Mouse (Mus musculus): Measurements from ENCODE around the gene Odf2. TPM values are rescaled to one million over a fixed set of nuclear protein-coding genes. Genes with fewer than 3 reads are reported as not detected.
A peak's percentile ranks its signal among the peaks of the same experiment; 100 is the strongest.

Odf2 gene
- polyA plus RNA-seq, 1 experiment = 37.8 TPM

GRCm38 (mm10) chr2:29849841-29850480 is 39.1 kb upstream of the Odf2 start:
- no peaks in the 10 kb centered on the region for H3K36me3 ChIP-seq (ENCODE audit: control insufficient read depth, insufficient read depth)
- H3K4me2 ChIP-seq (ENCODE audit: low read depth) = peak overlapping the region; percentile 38
- no peaks in the 10 kb centered on the region for H3K79me2 ChIP-seq (ENCODE audit: control insufficient read depth, insufficient read depth)
- H3ac ChIP-seq (ENCODE audit: control insufficient read depth, insufficient read length) = no peak overlapping the region
- TF ChIP-seq SRF (IDR thresholded peaks at IDR 0.05; ENCODE audit: control insufficient read depth, insufficient read length, low read depth) (no peak), MAX (IDR thresholded peaks at IDR 0.05; ENCODE audit: low read depth) (no peak), MYOD1 (IDR thresholded peaks at IDR 0.05; ENCODE audit: control insufficient read depth in 1 of 3, insufficient read length in 2 of 3, low read depth in 2 of 3) (no peak), E2F4 (IDR thresholded peaks at IDR 0.05; ENCODE audit: insufficient read depth) (no peak), MYOG (IDR thresholded peaks at IDR 0.05; ENCODE audit: control insufficient read depth in 1 of 3, insufficient read depth in 1 of 3, insufficient read length in 2 of 3, low read depth in 2 of 3) (no peak)
- H3K27me3 ChIP-seq (ENCODE audit: control insufficient read depth, insufficient read depth, insufficient read length) = no peaks in the 10 kb centered on the region
- H3K4me3 ChIP-seq = no peak overlapping the region

DNA sequence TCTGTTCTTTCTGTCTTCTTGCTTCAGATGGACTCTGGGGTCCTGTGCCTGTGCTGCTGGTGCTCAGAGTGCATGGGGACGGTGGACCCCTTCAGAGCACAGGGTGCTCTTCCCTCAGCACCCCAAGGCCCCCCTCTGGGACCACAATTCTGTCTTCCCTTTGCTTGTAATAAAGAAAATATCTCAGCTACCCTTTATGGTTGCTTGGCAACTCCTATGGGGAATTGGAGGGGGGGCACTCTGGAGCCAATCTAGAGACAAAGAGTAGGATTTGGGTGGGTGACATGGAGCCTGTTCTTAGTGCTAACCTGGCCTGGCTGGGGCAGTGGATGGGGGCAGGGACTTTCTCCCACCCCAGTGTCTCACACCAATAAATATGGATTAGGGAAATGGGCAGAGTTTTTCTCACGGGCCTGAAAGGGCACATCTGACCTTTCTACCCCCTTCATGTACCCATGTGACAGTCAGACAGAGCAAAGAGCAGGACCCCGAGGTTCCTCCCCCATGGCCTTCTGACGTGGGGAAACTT is 36.0 kb upstream of the Odf2 start:
- no peak overlapping the region for H3ac ChIP-seq (ENCODE audit: control insufficient read depth, insufficient read length)
- no peaks in the 10 kb centered on the region for H3K27me3 ChIP-seq (ENCODE audit: control insufficient read depth, insufficient read depth, insufficient read length)
- H3K4me3 ChIP-seq = no peak overlapping the region
- H3K36me3 ChIP-seq (ENCODE audit: control insufficient read depth, insufficient read depth) = no peaks in the 10 kb centered on the region
- TF ChIP-seq POLR2AphosphoS2 (IDR thresholded peaks at IDR 0.05; ENCODE audit: insufficient read length, low read depth) (no peak), TCF12 (IDR thresholded peaks at IDR 0.05; ENCODE audit: insufficient read depth, poor library complexity, severe bottlenecking) (no peak), USF1 (IDR thresholded peaks at IDR 0.05; ENCODE audit: low read depth) (no peak), POLR2A (IDR thresholded peaks at IDR 0.05; ENCODE audit: insufficient read length, low read depth) (no peak)
- no peaks in the 10 kb centered on the region for H3K79me2 ChIP-seq (ENCODE audit: control insufficient read depth, insufficient read depth)
- no peak overlapping the region for H3K4me2 ChIP-seq (ENCODE audit: low read depth)

GRCm38 (mm10) chr2:29853736-29854135 is 35.3 kb upstream of the Odf2 start:
- H3K79me2 ChIP-seq (ENCODE audit: control insufficient read depth, insufficient read depth) = no peaks in the 10 kb centered on the region
- no peaks in the 10 kb centered on the region for H3K27me3 ChIP-seq (ENCODE audit: control insufficient read depth, insufficient read depth, insufficient read length)
- H3K4me3 ChIP-seq = no peak overlapping the region
- no peaks in the 10 kb centered on the region for H3K36me3 ChIP-seq (ENCODE audit: control insufficient read depth, insufficient read depth)
- TF ChIP-seq USF1 (IDR thresholded peaks at IDR 0.05; ENCODE audit: low read depth) (no peak), CEBPB (IDR thresholded peaks at IDR 0.05; ENCODE audit: insufficient read depth, poor library complexity, severe bottlenecking) (no peak), POLR2A (IDR thresholded peaks at IDR 0.05; ENCODE audit: insufficient read length, low read depth) (no peak), MAX (IDR thresholded peaks at IDR 0.05; ENCODE audit: low read depth) (no peak), MYOD1 (IDR thresholded peaks at IDR 0.05; ENCODE audit: control insufficient read depth in 1 of 3, insufficient read length in 2 of 3, low read depth in 2 of 3) (no peak), TCF12 (IDR thresholded peaks at IDR 0.05; ENCODE audit: insufficient read depth, poor library complexity, severe bottlenecking) (no peak), E2F4 (IDR thresholded peaks at IDR 0.05; ENCODE audit: insufficient read depth) (no peak), POLR2AphosphoS2 (IDR thresholded peaks at IDR 0.05; ENCODE audit: insufficient read length, low read depth) (no peak), SRF (IDR thresholded peaks at IDR 0.05; ENCODE audit: control insufficient read depth, insufficient read length, low read depth) (no peak), REST (IDR thresholded peaks at IDR 0.05; ENCODE audit: insufficient read depth, insufficient read length) (no peak), TCF3 (IDR thresholded peaks at IDR 0.05; ENCODE audit: insufficient read length, low read depth) (no peak), MYOG (IDR thresholded peaks at IDR 0.05; ENCODE audit: control insufficient read depth in 1 of 3, insufficient read depth in 1 of 3, insufficient read length in 2 of 3, low read depth in 2 of 3) (no peak)
- H3ac ChIP-seq (ENCODE audit: control insufficient read depth, insufficient read length) = no peak overlapping the region
- H3K4me2 ChIP-seq (ENCODE audit: low read depth) = no peak overlapping the region

GRCm38 (mm10) chr2:29855585-29856210 is 33.3 kb upstream of the Odf2 start:
- no peak overlapping the region for H3K4me3 ChIP-seq
- no peak for TF ChIP-seq SRF (IDR thresholded peaks at IDR 0.05; ENCODE audit: control insufficient read depth, insufficient read length, low read depth)
- no peak for TF ChIP-seq MAX (IDR thresholded peaks at IDR 0.05; ENCODE audit: low read depth)
- no peak for TF ChIP-seq POLR2AphosphoS2 (IDR thresholded peaks at IDR 0.05; ENCODE audit: insufficient read length, low read depth)
- no peak overlapping the region for H3ac ChIP-seq (ENCODE audit: control insufficient read depth, insufficient read length)
- H3K4me2 ChIP-seq (ENCODE audit: low read depth) = no peak overlapping the region
- H3K79me2 ChIP-seq (ENCODE audit: control insufficient read depth, insufficient read depth) = no peaks in the 10 kb centered on the region
- H3K36me3 ChIP-seq (ENCODE audit: control insufficient read depth, insufficient read depth) = no peaks in the 10 kb centered on the region
- H3K27me3 ChIP-seq (ENCODE audit: control insufficient read depth, insufficient read depth, insufficient read length) = no peaks in the 10 kb centered on the region

DNA sequence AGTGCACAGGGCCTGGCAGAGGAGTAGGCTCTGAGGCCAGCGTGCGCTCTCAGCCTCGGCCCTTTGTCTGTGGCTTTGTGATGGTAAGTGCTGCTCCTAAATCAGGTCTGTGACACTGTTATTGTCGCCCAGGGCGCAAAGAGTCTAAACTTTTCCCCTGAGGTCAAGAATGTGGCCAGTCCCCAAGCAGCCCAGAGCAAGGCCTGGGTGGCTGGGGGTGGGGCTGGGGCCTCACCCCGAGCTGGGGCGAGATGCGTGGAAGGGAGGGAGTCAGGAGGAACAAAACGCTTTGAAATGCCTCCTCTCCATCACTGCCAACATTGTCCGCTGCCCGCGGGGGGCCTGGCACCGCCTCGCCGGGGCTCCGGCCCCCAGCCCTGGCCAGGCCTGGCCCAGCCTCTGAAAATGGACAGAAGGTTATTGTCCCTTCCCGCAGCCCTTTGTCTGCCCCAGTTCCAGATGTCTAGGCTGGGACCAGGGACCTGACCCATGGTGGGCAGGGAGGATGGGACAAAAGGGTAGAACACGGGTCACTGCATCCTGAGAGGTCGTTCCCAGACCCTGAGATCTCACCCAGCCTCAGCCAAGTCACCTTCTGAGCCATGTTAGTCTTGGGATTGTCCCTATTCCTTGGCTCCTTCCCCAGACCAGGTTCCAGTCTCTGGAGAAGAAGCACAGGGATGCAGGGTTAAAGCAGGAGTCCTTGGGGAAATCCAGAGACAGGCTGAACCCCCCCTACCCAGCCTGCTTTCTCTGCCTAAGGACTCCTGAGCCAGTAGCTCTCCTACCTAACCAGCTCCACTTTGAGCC is 32.4 kb upstream of the Odf2 start:
- H3K36me3 ChIP-seq (ENCODE audit: control insufficient read depth, insufficient read depth) = no peaks in the 10 kb centered on the region
- no peak overlapping the region for H3ac ChIP-seq (ENCODE audit: control insufficient read depth, insufficient read length)
- TF ChIP-seq MYOG (IDR thresholded peaks at IDR 0.05; ENCODE audit: control insufficient read depth in 1 of 3, insufficient read depth in 1 of 3, insufficient read length in 2 of 3, low read depth in 2 of 3) = no peak
- no peak for TF ChIP-seq USF1 (IDR thresholded peaks at IDR 0.05; ENCODE audit: low read depth)
- no peak for TF ChIP-seq MYOD1 (IDR thresholded peaks at IDR 0.05; ENCODE audit: control insufficient read depth in 1 of 3, insufficient read length in 2 of 3, low read depth in 2 of 3)
- no peak for TF ChIP-seq POLR2A (IDR thresholded peaks at IDR 0.05; ENCODE audit: insufficient read length, low read depth)
- TF ChIP-seq CEBPB (IDR thresholded peaks at IDR 0.05; ENCODE audit: insufficient read depth, poor library complexity, severe bottlenecking) = no peak
- TF ChIP-seq TCF12 (IDR thresholded peaks at IDR 0.05; ENCODE audit: insufficient read depth, poor library complexity, severe bottlenecking) = no peak
- no peak for TF ChIP-seq MAX (IDR thresholded peaks at IDR 0.05; ENCODE audit: low read depth)
- TF ChIP-seq REST (IDR thresholded peaks at IDR 0.05; ENCODE audit: insufficient read depth, insufficient read length) = no peak
- TF ChIP-seq E2F4 (IDR thresholded peaks at IDR 0.05; ENCODE audit: insufficient read depth) = no peak
- no peak for TF ChIP-seq SRF (IDR thresholded peaks at IDR 0.05; ENCODE audit: control insufficient read depth, insufficient read length, low read depth)
- no peak for TF ChIP-seq POLR2AphosphoS2 (IDR thresholded peaks at IDR 0.05; ENCODE audit: insufficient read length, low read depth)
- no peaks in the 10 kb centered on the region for H3K27me3 ChIP-seq (ENCODE audit: control insufficient read depth, insufficient read depth, insufficient read length)
- H3K79me2 ChIP-seq (ENCODE audit: control insufficient read depth, insufficient read depth) = no peaks in the 10 kb centered on the region
- H3K4me2 ChIP-seq (ENCODE audit: low read depth) = peak overlapping the region; percentile 31
- H3K4me3 ChIP-seq = no peak overlapping the region

All from myocyte (in vitro differentiated cells).